Mouse (Mus musculus) natural killer cell, adult 2 months (primary cell): ENCODE results near the gene Impdh1.
"Not testable (repeated sequence)": the region's sequence is repeated elsewhere in the genome, so short reads cannot be mapped to it uniquely, and the experiment has no call there.

Experiments
- DNase-seq, 2 experiments: peaks; one replicate each; pipeline ENCODE4 v3.0.0; 2022; ENCODE audit warnings: low spot score in 2 of 2

Gene Impdh1

DNA sequence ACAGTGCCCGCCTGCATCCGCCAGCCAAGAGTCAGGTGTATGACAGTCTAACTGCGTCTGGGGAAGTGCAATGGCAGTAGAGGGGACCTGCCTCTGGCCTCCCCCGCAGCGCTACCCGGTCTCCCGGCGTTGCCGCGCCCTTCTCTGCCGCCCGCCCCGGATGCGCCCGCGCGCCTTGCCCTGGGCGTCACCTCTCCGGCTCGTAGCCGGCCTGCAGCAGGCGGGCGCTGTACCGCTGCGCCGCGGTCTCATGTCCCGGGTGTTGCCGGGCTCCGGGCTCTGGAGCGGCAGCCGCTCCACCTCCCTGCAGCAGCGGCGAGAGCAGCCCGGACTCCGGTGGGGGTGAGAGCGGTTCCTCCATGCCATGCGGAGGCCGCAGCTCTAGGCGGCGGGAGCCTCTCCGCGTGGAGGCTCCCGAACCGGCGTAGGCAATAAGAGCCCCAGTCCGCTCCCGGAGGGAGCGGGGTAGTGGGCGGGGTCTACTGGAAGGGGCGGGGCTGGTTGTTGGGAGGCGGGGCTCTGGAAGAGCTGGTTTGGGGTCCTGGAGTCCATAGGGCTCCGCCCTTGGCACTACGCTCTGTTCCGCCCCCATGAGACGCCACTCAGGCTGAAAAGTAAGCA lies at the start of gene Impdh1:
Impdh1 (minus strand) TSS at position 484 of the 621 bp plus-strand sequence.
- DNase-seq, result peak; percentile 73 to 78

DNA sequence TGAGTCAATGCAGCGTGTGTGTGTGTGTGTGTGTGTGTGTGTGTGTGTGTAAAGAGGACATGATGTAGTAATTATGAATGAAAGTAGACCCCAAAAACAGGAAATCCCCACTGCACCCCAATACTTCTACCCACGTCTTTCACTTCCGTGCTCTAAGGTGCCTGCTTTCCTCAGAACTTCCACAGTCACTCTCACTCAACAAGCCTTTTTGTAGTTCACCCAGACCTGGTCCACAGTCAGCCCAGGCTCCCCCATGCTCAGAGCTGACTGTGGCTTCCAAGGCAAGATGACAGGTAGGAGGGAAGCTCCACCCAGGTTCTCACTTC lies 48.3 kb upstream of the Impdh1 start:
- DNase-seq, result no peak

DNA sequence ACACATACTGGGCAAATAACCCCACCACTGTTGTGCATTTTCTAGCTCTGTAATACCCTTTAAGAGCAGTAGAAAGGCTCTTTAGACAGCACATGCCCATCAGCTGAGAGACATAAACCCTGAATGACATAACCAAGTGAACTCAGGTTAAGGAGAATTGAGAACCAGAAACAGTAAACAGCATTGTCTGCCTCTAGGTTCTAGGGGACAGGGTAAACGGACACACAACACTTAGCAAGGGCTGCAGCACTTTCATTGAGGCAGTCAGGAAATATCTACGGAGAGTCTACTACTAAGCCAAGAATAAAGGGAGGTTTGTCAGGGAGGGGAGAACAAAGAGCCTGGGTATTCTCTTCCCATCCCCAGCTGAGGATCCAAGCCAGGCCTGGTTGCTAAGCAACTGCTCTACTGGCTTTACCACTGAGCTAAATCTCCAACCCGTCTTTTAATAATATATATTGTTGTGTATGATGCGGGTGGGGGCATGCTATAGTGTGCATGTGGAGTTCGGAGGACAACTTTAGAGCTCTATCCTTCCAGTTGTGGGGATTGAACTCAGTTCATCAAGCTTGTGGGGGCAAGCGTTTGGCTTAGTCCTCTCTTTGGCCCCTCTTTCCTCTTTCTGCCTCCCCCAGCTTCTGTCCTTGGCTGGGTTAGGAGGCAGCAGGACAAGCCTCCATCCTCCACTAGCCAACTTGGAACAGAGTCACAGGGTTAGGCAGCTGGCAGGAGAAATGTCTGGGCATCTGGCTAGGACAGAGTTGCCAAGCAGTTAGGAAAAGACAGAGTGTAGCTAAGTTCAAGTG lies 47.7 kb upstream of the Impdh1 start:
- no peak for DNase-seq

DNA sequence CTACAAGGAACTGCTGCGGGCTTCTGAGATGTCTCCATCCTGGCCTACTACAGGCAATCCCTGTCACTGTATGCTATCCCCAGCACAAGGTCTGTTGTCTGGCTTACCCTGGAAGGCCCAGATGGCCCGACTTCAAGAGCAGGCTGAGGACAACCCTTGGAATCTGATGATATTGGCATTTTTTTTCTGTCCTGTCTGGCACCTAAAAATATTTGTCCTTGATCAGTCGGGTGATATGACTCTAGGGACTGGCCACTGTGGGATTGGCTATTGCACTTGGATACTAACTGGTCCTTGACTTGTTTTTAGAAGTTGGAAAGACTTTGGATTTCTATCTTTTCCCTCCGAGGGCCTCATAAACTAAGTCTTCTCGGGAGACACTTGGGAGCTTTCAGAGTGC lies 45.7 kb upstream of the Impdh1 start:
- no peak for DNase-seq

DNA sequence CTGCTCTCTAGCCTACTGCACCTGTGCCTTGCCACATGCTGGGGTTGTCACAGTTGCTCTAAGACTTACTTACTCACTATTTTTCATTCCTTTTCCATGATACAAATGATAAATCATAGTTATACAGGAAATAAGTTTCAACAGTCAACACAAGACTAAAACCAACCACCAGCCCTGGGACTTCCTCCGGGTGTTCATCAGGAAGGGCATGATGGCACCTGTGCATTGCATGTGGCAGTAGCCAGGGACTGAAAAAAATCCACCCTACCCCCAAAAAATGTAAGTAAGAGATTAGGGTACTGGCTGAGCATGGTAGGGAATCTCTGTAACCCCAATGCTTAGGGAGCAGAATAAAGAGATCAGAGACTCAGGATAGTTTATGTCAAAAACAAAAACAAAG lies 43.3 kb upstream of the Impdh1 start:
- DNase-seq, result no peak

DNA sequence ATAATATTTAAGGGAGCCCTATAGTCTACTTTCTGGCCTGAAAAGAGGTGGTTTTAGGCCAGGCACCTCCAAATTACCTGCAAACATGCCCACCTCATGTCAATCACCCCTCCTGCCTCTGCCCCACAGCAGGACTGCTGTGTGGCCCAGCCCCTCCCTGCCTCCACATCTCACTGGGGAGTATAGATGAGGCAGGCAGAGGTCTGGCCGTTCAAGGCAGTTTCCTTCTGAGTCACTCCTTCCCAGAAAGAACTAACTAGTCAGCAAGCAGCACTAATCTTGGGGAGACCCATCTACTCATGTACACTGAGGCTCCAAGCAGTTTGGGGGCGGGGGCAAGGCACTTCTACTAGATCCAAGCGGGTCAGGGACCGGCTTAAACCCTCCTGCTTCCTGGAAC lies 30.9 kb upstream of the Impdh1 start:
- no peak for DNase-seq

DNA sequence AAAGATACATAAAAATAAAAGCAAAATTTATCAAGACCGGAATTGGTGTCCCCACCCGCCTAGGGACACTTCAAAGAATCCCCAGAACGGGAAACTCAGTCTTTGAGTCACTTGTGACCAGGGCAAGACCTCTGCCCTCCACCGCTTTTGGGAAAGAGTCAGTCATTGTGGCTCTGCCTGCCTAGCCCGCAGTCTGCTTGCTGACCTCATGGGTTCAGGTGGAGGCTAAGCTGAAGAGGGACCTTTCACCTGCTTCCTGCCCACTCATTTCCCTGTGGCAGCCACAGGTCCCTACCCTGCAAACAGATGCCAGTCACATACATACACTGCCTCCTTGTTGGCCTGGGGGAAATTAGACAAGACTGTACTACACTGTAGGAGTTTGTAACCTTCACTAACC lies 30.4 kb upstream of the Impdh1 start:
- DNase-seq, result no peak

DNA sequence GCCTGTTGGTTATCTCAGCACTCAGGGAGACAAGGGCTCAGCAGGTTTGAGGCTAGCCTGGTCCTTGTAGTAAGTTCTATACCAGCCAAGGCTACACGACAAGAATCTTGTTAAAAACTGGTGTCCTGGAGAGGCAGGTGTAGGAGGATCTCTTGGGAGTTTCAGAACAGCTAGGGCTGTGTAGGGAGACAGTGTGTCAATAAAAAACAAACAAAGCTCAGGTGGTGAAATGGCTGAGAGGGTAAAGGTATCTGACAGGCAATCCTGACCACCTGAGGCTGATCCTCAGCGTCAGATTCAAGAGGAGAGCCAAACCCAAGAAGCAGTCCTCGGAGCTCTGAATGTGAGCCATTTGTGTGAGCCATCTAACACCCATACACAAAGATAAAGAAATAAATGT lies 30.0 kb upstream of the Impdh1 start:
- DNase-seq, result no peak

DNA sequence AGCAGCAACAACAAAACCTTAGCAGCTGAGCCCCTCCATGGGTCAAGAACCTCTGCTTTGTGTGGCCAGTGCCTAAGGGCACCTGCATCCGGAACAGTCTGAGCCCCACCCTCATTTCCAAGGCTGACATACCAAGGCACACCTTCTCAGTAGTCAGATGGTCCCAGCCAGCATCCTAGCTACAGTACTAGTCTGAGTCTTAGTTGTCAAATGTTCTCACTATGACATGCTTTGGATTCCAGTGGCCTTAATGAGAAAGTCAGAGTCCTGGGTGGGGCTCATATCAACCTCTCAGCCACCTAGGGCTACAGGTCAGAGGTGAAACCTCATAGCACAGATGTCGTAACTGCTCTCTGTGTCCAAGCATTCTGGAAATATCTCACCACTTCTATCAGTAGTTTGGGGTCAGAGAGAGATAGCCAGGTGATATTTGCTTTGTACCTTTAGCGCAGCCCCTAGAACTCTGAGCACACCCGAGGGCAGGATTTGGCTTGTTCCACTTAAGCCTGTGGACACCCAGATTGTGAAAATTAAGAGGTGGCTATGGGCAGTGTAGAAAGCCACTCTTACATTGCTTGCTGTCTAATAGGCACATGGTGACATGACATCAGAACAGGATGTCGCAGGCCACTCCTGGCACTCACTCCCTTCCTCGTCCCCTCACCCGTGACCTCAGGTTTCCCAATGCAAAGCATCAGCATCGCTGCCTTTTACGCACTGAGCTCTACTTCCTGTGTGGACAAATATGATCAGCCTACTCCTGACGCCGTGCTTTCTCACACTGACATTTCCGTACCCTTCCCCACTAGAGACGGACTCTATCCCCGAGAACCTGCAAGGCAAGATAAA lies 29.3 kb upstream of the Impdh1 start:
- DNase-seq, result peak in 1 of 2 experiments; percentile 35

DNA sequence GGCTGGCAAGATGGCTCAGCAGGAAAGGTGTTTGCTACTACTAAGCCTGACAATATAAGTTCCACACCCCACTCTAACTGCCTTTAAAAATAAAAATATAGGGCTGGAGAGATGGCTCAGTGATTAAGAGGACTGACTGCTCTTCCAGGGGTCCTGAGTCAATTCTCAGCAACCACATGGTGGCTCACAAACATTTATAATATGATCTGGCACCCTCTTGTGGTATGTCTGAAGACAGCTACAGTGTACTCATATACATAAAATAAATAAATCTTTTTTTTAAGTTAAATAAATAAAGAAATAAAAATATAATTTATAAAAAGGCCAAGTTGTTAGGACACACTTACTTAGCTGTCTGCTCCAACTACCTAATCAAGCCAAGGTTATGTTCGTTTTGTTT lies 26.1 kb upstream of the Impdh1 start:
- DNase-seq, result no peak

DNA sequence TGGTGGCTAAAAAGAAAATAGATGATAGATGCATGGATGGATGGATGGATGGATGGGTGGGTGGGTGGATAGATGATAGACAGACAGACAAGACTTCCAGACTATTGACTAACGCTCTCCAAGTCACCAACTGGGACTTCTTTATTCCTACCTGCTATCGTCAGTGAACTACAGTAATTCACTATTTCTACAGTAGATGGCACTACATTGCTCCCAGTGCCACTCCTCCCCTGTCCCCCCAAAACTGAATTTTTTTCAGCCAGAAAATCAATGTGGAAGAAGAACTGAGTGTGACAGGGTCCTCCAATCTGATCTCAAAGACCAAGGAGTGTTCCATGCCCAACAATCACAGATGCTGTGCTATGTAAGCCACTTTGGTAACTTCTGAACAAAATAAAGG lies 25.5 kb upstream of the Impdh1 start:
- no peak for DNase-seq

DNA sequence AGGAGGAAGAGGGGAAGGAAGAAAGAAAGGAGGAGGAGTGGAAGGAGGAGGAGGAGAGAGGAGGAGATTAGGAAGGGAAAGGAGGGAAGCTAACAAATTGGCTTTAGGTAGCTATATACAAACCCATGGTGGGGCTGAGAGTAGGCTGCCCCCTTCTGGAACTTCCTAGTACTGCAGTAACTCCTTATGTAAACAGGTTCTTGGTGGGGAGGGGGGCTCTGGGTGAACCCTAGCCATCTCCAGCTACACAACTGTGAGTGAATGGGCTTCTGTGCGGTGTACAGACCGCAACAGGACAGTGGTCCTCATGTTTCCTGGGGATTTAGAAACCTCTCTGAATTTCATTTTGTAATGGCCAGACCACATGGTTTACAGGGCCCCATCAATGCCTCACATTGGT lies 24.6 kb upstream of the Impdh1 start:
- peak; percentile 45 to 70 for DNase-seq

DNA sequence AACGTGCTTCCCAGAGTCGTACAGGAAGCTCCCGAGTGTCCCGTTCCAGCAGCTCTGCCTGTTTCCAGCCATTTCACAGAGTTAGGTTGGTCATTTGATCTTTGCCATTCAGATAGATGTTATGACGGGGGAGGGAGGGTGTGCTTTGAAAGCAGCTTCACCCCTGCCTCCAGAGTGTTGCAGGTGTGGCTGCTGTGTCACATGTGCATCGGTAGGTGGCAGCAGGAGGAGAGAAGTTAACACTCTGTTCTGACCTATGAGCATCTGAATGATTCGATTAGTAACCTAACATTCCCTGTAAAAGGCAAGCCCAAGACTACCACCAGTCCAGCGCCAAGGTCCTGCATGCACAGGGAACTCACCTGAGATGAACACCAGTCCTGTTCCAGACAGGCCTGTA lies 18.1 kb upstream of the Impdh1 start:
- DNase-seq, result peak; percentile 22 to 26

DNA sequence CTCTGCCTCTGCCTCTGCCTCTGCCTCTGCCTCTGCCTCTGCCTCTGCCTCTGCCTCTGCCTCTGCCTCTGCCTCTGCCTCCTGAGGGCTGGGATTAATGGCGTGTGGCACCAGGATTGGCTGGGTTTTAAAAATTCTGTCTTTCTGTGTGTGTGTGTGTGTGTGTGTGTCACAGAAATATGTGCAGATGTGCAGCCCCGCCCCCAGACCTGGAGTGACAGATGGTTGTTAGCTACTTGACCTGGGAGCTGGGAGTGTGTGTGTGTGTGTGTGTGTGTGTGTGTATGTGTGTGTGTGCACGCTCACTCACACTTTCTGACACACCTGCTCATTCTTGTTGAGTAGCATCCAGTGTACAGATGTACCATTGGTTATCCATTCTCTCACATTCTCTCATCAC lies 17.5 kb upstream of the Impdh1 start:
- no peak for DNase-seq

DNA sequence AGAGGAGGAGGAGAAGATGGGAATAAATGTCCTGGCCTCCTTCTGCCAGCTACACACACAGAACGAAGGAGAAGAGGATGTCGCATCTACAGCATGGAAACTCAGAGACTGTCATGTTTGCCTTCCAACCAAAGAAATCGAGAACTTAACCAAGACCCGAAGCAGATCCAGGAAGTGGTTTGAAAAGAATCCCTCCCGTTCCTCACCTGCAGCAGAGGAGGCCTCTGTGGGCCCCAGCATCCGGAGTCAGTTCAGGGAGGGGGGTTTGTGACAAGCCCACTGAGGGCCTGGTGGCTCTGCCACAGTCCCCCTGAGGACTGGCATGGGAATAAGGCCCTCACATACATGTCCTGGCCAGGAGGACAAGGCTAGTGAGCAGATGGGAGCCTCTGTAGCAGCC lies 16.2 kb upstream of the Impdh1 start:
- DNase-seq, result peak; percentile 44 to 58

DNA sequence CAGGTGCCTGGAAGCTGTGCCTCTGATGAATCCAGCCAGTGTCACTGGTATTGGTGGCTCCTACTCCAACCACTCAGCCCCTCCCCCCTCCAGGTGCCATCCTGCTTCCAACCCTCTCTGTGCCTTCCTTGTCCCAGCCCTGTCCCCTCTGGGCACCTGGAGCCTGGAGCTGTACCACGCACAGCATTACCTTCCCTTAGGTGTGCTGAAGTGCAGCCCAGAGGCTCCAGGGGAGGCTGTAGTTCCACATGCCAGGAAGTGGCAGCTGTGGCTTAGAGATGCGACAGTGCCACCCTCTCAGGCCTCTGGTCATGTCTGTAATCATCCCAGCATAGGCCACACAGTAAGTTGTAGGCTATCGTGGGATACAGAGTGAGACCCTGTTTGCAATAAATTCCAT lies 15.6 kb upstream of the Impdh1 start:
- DNase-seq, result peak; percentile 44

DNA sequence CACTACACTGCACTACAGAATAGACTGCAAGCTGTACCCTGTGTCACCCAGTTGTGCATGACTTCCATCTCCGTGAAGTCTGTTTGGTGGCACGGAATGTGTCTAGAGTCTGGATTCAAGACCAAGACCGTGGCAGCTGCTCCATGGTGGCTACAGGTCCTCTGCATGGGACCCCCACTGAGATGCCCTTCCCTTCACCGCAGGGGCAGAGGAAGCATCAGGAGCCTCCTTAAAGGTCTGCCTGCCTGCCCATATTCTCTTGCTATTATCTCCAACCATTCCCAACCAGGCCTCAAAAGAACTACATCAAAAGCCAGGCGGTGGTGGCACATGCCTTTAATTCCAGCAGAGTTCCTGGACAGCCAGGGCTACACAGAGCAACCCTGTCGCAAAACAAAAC lies 14.2 kb upstream of the Impdh1 start:
- no peak for DNase-seq

DNA sequence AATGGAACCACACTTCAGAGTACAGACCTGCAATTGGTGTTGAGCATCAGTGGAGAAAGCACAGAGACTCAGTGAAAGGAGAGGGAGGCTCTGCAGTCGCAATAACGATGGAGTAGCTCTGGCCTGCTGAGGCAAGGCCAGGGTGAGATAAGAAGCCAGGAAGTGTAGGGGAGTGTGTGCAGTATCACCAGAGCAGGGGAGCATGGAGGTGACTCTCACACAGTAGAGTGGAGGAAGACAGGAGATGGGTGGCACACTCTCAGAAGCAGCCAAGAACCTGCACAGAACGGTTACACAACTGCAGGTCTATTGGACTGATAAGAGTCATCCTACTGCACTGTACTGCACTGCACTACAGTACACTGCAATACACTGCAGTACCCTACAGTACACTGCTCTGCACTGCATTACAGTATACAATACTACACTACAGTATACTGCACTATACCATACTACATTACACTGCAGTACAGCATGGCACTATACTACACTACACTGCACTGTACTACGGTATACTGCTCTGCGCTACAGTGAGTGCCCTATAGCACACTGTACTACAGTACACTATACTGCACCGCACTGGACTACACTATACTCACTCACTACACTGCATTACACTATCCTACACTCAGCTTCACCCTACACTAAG lies 13.2 kb upstream of the Impdh1 start:
- DNase-seq, result no peak

DNA sequence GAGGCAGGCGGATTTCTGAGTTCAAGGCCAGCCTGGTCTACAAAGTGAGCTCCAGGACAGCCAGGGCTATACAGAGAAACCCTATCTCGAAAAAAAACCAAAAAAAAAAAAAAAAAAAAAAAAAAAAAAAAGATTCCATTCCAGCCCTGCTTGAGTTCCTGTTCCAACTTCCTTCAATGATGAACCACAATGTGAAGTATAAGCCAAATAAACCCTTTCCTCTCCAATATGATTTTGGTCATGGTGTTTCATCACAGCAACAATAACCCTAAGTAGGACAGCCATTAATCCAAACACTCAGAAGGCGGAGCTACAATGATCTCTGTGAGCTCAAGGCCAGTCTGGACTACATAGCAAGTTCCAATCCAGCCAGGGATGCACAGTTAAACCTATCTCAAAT lies 1.6 kb upstream of the Impdh1 start:
- DNase-seq, result not testable (repeated sequence)

DNA sequence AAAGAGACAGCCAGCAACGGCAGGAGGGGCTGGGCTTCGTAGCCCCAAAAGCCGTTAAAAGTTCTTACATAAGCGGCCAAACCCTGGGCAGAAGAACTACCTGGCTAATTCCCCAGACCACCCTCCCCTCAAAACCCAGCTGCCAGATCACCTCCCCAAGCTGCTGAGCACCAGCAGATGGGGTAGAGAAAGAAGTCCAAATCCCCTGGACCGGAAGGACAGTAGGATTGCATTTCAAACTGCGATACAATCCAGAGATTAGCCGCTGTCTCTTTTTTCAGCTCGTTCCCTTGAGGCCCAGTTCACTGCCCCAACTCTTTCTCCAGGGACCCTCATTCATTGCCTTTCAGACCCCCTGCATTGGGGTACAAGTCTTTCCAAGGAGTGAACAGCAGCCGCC lies 983 bp downstream of the Impdh1 start:
- no peak for DNase-seq

DNA sequence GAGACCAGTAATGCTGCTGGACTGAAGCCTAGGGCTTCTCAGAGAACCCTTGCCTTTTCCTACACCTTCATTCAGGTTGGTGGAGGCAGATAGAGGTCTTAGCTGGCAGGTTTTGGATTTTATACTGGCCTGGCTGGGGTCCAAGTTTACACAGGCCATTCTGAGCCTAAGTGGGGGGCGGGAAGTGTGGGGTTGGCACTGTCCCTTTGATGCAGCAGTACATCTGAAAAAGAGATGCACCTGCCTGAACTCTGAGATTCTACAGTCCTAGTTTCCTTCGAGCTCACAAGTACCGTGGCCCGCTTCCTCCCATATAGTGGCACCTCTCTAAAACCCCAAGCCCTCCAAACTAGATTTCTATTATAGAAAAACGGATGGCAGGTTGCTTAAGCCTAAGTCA lies 1.4 kb downstream of the Impdh1 start:
- no peak for DNase-seq

DNA sequence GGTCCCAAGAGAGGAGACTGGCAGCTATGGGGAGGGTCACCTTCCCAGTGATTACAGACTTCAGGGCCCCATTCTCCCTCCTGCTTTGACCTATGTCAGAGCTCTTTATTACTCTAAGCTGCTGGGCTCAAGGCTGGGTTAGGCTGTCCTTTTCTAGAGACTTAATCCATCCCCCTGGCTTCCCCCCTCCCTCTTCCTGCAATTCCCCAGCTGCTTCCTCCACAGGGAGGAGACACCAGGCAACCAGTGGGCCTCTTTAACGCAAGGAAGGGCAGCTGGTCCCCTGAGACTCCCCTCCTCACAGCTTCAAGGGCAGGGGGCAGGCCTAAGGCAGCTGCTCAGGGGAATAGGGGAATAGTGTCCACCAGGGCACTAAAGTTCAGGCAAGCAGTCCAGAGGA lies 1.9 kb downstream of the Impdh1 start:
- no peak for DNase-seq
